Mouse (Mus musculus) c-Kit-negative CD71-positive TER-119-positive erythroid progenitor cells, embryonic 14.5 days (primary cell): Measurements from ENCODE around the gene Stra6.

Source experiments
- DNase-seq: peaks from one replicate; pipeline ENCODE4 v3.0.0-alpha.2; 2013; ENCODE audit warnings: low read depth, low spot score

Gene Stra6

DNA sequence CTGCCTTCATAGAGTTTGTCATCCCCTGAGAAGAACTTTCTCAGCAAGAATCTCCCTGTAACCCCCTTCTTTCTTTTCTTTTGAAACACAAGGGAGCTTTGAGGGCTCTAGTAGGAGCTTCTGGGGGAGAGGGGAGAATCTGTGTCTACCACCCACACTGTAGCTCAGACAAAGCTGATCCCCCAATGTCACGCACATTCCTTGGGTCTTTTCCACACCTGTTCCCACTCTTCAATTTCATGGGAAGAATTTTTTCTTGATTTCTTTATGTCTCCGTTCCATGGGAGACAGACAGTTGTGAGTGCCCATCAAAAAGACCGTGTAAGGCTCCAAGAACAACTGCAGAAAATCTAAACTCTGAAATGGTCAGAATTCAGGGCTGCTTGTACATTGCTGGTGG, 105.3 kb downstream of the Stra6 start:
- DNase-seq: no peak

DNA sequence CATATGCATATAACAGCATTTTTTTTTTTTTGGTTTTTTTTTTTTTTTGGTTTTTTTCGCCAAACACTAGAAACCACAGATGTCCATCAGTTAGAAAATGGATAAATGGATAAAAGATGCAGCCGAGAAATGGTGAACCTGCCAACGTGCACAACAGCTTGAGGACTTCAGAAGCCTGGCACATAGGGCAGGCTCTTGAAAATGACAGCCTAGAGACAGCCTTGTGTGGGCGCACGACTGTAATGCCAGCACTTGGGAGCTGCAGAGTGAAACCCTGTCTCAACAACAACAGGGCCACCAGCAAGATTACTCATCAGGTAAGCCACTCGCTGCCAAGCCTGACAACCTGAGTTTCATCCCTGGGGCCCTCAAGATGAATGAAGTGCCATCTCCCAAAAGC, 105.8 kb downstream of the Stra6 start:
- DNase-seq: no peak

DNA sequence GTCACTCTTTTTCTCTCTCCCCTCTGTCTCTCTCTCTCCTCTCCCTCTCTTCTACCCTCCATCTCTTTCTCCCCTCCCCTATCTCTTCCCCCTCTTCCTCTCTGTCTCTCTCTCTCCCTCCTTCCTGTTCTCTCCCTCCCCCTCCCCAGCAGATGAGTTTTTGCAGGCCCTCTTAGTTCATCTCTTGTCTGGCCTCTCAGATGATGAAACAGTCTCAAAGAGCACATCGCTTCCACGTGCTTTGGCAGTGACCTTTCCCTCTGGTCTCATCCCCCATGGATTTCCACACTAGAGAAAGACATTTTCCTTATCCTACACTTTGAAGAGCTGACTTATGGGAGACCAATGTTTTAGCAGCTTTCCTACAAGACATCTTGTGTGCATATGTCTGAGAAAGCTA, 109.3 kb downstream of the Stra6 start:
- DNase-seq: no peak

DNA sequence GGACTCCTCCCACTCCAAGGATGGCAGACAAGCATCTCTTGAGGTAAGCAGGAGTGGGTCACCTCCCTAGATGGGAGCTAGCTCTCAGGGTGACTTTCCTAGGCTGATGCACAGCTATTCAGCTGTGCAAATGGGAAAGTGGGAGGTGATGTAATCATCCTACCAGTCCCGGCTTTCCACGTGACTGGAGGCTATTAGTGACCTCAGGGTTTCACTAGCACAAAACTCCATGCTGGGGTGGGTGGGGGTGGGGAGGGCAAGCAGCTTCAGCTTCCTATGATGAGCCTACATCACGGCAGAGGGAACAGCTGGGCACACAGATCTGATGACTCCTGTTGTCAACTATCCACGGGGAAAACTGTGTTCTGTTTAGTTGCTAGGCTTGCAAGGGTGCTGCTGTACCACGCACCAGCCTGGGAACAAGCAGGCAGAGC, 111.2 kb downstream of the Stra6 start:
- no peak for DNase-seq

DNA sequence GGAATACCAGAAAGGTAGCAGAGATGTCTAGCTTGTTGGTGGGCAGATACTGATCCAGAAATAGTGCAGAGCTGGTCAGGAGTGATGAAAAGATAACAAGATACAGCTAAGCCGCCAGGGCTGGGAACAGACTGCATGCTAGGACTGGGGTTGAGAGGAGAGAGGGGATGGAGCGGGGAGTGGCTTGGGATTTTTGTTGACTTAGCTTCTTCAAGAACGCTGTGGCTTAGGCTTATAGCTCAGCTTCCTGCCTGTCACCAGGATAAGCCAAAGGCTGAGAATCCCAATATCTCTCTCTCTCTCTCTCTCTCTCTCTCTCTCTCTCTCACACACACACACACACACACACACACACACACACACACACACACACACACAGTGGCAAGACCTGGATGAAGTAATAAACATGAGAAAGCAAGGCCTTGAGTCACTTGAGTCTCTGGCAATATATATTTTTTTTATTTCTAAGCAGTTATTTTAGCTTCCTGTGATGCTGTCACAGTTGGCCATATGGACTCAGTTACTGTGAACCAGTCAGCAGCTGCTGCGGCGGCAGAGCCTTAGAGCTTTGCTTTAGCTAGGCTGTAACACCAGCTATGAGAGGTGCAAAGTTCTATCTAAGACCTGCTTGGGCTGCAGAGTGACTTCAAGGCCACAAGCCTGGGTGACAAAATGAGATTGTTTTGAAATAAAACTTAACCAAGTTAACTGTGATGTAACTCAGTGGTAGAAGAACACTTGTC, 112.3 kb downstream of the Stra6 start:
- DNase-seq: no peak

DNA sequence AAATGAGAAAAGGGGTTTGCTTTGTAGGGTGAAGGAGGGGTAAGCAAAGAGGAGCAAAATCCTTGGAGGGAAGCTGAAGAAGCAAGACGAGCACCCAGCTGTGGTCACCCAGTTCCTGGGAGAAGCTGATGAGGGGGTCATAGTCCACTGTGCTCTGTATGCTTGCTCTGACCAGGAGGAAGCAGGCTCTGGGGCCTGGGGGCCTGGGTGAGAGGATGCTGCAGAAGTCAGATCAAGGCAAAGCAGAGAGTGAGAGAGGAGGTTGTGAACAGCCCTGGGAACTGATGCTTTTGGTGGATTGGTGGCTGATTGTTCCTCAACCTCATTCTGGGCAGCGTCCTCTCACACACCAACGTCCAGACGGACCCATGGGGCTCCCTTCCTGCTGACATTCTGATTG, 113.6 kb downstream of the Stra6 start:
- no peak for DNase-seq

DNA sequence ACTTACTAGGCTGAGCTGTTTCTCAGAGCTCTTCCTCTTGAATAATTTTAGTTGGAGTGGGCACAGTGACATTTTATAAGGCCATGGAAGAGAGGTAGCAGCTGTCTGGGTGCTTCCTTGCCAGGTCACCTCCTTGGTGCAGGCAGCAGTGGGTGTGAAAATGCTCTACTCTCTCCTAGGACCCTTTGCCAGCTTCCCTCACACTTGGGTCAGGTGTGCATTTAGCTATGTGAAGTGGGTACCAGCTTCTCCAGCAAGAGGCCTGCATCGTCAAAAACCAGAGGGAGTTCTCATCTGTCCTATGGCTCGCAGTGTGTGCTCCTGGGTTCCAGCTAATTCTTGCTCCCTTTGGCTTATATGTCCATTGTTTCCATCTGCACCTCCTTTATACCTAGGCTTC, 115.8 kb downstream of the Stra6 start:
- DNase-seq: no peak

DNA sequence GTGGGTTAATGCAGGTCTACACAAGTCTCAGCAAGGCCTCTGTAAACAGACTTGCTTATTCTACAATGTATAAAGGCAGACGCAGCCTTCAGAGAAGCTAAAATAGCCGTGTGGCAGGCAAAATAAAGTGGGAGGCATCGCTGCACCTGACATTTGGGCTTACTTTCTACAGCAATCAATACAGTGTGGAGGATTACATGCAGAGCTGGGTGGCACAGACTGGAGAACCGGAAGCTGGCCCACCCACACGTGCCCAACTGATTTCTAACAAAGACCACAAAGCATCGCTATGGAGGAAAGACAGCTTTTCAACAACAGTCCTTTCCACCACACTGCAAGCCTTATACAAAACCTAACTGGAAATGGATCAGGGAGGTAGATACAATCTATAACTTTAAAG, 120.9 kb downstream of the Stra6 start:
- no peak for DNase-seq

DNA sequence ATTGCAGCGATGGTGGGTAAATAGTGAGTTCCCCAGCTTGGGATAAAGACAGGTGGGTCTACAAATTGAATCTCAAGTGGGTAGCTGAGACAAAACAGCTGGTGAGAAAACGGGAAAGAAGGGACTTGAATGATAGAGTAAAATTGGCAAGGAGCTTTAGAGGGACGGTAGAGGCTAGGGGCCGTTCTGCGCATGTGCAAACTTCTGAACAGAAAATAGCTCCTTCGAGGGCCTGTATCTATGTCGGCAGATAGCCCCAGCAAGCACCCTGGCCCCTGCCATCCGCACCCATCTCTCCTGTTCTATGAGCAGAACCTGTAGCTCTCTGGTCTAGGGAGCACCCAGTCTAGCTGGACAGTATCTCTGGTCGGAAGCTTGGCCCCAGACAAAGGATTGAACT, 130.6 kb downstream of the Stra6 start:
- no peak for DNase-seq

DNA sequence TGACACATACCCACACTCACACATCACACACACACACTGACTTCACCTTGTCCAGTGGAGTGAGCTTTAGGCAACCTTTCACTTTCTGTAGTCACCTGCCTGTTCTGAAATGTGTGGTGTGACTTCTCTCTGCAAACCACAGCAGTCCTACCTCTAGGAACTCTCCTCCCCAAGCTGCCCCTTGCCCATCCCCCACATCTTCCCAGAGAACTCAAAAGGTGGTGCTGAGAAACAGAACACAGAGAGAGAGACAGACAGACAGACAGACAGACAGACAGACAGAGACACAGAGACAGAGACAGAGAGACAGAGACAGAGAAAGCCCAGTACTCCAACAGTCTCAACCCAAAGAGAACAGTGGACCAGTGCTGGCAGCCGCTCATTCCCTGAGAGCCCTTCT, 132.1 kb downstream of the Stra6 start:
- DNase-seq: no peak

DNA sequence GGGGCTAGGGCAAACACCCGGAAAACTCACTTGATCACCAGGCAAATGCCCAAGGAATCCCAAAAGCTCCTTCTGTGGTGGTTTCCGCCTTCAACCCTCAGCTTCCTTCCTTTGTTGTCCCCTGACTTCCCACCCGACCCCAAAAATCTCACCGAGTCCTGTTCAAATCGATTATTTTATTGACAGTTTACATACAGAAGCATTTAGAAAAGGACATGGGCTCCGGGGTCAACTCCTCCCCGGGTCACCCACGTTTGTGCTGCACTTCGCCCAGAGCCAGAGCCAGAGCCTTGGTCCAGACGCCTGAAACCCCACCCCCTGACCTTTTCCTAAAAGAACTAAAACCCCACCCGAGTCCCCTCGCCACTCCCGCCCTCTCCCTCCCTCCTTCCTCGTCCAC, 132.6 kb downstream of the Stra6 start:
- DNase-seq: no peak

DNA sequence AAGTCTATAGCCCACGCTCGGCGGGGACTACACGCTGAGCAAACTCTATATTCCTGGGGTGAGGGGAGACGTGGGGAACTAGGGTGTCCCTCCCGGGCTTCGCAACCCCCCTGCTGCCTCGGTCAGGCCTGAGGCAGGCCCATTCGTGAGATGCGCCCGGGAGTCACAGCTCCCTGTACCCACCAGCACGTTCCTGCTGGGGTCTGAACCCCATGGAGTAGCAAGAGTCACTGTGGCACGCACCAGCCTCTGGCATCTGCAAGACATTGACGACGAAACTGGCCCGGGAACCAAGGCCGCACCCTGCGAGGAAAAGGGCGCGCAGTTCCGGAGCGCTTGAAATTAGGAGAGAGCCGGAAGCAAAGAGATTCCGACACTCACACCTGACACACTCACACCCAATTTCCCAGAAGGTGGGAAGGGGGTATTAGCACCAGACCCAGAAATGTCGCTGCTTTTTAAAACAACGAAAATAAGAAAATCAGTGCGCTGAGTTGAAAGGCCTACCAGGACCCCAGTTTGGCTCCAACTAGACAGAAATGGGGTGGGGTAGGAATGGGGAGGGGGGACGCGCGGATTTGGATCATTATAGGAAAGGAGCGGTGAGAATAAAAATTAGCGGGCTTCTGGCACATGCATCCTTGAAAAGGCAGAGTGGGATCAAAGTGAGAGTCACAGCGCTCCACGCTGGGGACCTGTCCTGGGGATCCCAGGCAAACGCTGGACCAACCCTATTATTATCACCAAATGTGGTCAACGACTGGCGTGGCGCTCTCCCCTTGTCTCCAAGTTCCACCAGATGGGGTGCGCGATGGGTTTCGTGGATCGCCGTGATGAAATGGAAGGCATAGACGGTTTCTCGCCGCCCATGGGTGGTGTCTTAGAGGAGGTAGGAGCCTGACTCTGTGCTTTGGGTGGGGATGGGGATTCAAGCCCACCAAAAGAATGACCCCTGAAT, 133.3 kb downstream of the Stra6 start:
- DNase-seq: no peak

DNA sequence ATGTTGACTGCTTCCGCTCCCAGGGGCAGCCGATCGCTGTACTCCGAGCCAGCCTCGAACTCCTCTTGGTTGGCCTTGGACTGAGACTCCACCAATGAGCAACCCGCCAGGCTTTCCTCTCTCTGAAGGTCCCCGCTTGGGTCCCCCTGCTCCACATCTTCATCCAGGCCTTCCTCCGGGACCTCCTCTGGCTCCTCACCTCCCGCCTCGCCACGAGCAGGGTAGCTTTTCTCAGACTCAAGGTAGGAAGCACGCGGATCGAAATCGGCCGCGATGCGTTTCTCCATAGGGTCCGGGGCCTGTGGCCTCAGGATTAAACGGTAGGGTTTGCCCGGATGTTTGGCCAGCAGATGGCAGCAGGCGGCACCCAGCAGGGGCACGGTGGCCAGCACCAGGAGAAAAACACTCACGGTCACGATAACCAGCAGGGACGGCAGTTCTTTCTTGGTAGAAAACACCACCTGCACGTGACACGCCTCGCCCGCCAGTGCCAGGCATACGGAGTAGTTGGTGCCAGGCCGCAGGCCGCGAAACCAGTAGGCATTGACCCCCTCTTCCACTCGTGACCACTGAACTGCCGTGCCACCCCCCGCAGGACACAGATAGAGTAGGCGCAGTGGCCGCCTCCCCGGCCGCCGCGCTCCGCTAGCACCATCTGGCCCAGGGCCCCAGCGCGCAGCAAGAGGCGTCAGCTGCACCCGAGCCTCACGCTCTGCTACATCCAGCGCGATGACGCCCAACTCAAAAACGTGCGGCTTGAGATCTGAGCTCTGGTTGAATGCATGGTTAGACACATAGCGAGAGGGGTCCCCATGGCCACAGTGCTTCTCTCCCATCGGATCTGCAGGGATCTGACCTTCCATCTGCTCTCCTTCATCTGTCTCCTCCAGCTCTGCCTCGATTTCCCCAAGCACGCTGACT, 134.5 kb downstream of the Stra6 start:
- DNase-seq: no peak

DNA sequence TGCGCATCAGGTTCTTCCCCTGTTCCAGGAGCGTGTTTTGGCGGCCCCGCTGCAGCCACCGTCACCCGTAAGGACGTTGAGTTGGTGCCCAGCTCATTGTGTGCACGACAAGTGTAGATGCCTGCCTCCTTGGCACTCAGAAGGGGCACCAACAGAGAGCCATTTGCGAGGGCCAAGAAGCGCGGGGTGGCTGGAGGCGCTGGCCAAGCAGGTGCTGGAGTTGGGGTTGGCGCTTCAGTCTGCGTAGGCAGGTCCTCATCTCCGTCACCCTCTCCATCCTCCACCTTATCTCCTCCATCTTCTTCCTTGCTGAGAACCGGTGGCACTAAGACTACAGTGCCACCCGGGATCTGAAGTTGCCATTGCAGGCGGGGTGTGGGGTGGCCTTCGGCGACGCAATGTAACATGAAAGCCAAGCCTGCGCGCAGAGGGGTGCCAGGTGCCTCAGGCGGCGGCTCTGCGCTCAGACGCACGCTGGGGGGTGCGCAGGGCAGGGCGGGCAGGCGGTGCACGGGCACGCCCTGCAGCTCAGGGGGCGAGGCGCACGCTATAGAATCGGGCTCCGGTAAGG, 135.3 kb downstream of the Stra6 start:
- DNase-seq: no peak

DNA sequence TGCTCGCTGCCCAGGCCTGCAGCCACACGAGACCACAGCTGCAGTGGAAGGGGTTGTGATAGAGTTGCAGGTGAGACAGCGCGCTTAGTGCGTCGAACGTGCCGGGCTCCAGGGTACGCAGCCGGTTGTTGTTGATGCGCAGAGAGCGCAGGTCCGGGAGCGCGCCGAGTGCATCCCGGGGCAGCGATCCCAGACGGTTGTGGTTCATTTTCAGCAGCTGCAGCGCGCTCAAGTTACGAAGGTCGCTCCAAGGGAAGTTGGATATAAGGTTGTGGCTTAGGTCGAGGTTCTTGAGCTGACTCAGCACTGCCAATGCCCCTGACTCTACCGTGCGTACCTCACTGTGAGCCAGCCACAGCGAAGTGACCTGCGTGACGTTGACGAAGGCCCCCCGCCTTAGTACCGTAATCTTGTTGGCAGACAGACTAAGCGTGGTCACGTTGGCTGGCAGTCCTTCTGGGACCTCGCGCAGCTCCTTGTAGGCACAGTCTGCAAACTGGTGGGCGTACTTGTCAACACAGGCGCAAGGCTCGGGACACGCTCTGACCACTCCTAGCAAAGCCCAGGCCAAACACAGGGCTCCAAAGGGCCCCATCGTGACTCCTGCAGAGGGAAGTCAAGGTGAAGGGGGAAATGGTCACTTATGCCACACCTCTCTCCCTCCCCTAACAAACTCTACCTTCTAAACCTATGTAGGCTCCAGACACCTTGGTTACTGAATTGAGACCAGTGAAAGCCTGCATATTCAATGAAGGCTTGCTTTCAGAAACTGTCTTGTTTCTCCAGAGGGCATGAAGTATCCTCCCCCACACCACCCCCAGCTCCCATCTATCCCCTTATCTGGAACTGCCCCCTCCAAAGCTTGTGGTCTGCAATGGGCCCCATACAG, 136.0 kb downstream of the Stra6 start:
- no peak for DNase-seq

DNA sequence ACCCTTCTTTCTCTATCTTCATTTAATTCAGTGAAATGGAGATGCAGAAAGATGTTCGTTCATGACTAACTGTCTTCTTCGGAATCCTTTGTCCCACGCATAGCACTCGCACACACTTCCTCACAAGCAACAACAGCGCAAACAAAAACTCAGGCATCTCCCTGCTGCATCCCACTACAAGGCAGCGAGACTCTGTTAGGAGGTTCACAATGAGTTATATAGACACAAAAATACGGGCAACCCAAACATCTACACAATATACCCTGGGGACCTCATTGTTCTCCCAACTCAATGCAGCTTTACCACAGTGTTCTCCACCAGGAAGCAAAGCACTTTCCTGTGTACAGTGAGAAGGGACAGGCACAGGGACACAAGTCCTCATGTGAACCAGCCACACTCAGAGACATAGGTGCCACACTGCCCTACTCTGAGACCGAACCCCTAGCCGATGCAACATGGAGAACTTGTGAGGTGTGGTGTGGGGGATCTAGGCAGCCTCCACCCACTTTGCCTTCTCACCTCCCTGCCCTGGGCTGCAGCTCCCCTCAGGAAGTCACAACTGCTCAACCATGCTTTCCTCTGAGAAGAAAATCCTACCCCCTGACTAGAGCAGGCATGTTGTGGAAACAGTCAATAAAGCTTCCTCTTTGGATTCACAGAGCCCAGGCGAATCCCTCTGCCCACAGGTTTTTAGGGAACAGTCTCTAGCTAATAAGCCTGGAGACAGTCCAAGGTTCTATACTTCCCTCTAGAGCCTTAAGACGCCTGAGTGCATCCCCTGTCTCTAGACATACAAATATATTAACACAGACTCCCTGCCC, 136.9 kb downstream of the Stra6 start:
- no peak for DNase-seq

DNA sequence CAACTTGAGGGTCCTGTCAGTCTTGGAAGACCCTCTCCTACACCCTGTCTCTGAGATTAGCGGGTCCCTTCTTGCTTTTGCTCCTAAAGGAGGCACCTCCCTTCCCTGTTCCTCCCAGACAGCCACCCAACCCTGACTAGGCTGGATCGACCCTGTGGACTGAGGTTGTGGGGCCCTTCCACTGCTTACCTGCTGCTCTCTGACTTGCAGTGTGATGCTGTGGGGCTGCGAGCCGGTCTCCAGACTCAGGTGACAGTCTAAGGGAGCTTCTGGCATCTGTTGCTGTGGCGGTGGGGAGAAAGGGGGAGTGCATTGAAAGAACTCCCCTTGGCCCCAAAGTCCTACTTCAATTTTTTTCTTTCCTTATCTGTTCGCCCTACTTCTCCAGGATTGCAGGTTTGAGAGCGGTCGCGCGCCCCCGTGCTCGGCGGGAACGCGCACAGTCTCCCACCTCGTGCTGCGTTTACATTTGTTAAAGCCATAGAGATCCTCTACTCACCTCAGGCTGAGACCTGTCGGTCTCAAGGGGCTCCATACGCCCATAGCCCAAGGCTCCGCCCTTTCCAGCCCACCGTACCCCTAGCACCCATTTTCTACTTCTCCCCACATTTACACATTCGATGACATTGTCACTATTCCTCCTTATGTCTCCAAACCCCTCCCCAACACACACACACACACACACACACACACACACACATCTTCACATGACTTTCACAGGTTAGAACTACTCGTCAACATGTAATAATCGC, 137.7 kb downstream of the Stra6 start:
- DNase-seq: no peak

DNA sequence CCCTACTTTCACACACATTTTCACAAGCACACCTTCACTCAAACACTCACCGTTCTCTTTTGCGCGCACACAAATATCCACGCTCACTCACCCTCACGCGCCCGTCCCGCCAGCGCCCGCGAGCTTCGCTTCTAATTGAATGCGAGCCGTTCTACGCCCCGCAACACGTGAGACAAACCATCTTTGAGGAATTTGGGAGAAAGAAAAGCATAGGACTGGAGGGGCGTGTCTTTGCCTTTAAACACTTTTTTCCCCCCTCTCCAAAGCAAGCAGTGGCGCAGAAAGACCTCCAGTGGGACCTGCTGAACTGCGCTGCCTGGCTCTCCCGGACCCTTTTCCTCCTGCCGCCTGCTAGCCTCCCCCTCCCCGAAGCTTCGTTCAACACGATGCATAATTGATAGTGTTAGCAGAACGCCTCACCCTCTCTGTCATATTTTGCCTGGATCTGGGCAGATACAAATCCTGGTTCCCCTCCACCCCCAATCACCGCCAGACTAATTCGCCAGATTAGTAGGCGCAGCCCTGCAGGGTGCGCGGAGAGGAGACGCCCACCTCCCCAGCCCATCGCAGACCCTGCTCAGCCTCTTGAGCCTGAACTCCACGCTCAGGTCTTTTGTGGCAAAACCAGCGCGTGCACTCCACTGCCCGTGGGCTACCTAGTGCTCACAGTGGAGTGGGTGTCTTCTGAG, 138.4 kb downstream of the Stra6 start:
- DNase-seq: no peak
